Mouse (Mus musculus) neural tube, embryonic 15.5 days (tissue): ENCODE results near the gene Atraid. TPM values are rescaled to one million over a fixed set of nuclear protein-coding genes. Genes with fewer than 3 reads are reported as not detected.
A peak's percentile ranks its signal among the peaks of the same experiment; 100 is the strongest.
"Not testable (repeated sequence)": the region's sequence is repeated elsewhere in the genome, so short reads cannot be mapped to it uniquely, and the experiment has no call there.

Experiments used
- ATAC-seq: fragments of 200-750 bp; cut with Nextera tagmentation; 2 replicates; pipeline ENCODE4 v1.8.0; 2017; ENCODE audit warnings: mild to moderate bottlenecking, moderate TSS enrichment, moderate library complexity; ENCODE audit not compliant: low FRiP score
- H3K27ac ChIP-seq: fragments of 300-500 bp; sonication (generic); replicated peaks from 2 replicates; pipeline ENCODE4 v1.5.1; 2015; ENCODE audit warnings: mild to moderate bottlenecking, inconsistent platforms
- H3K27me3 ChIP-seq: fragments of 300-500 bp; sonication (generic); replicated peaks from 2 replicates; pipeline ENCODE4 v1.6.1; 2015; ENCODE audit warnings: inconsistent platforms
- H3K36me3 ChIP-seq: fragments of 300-500 bp; sonication (generic); 2 replicates; pipeline ENCODE4 v1.6.1; 2015; ENCODE audit warnings: inconsistent platforms
- H3K4me1 ChIP-seq: fragments of 300-500 bp; sonication (generic); 2 replicates; pipeline ENCODE4 v1.6.1; 2015; ENCODE audit warnings: inconsistent platforms
- H3K4me2 ChIP-seq: fragments of 300-500 bp; sonication (generic); 2 replicates; pipeline ENCODE4 v1.6.1; 2015; ENCODE audit warnings: inconsistent platforms, mild to moderate bottlenecking, moderate library complexity
- H3K4me3 ChIP-seq: fragments of 300-500 bp; sonication (generic); replicated peaks from 2 replicates; pipeline ENCODE4 v1.5.1; 2015; ENCODE audit warnings: mild to moderate bottlenecking, inconsistent platforms
- H3K9ac ChIP-seq: fragments of 300-500 bp; sonication (generic); replicated peaks from 2 replicates; pipeline ENCODE4 v1.6.1; 2015; ENCODE audit warnings: mild to moderate bottlenecking, inconsistent platforms
- H3K9me3 ChIP-seq: fragments of 300-500 bp; sonication (generic); replicated peaks from 2 replicates; pipeline ENCODE4 v1.6.1; 2016; ENCODE audit warnings: inconsistent platforms
- WGBS: fragments of 180-500 bp; shearing (Covaris S2); methylation state at CpG from one replicate; pipeline ENCODE4 v1.1.7; 2015; ENCODE audit warnings: mixed read lengths; 5-methylcytosine and 5-hydroxymethylcytosine counted together
- polyA plus RNA-seq: library from polyadenylated mRNA; unstranded; fragments of >200 nt; fragmentation: Nextera tagmentation; extraction: Ambion mirVana; gene quantifications from 2 replicates; pipeline ENCODE4 v1.2.1, GENCODE M21; 2015

Atraid gene
- polyA plus RNA-seq, 1 experiment from 2014 or later, result 179 TPM

- 65% methylated on average over 4 of the region's 4 CpGs for WGBS
- H3K4me3 ChIP-seq, result no peak overlapping the region
- no peak overlapping the region for H3K4me2 ChIP-seq
Observed at GRCm38 (mm10) chr5:31030926-31031325, 17.2 kb upstream of the Atraid start.

GRCm38 (mm10) chr5:31031508-31031907 is 16.6 kb upstream of the Atraid start:
- Histone ChIP-seq H3K9me3 (no peaks in the 10 kb centered on the region), H3K27me3 (no peaks in the 10 kb centered on the region), H3K4me1 (no peaks in the 10 kb centered on the region), H3K4me3 (no peak overlapping the region), H3K9ac (no peak overlapping the region), H3K27ac (no peak overlapping the region), H3K36me3 (peaks cover 10% of the 10 kb centered on the region), H3K4me2 (no peak overlapping the region)
- no peak for ATAC-seq
- 87% methylated on average over 8 of the region's 8 CpGs for WGBS

More at GRCm38 (mm10) chr5:31030926-31031325, 17.2 kb upstream of the Atraid start:
- Histone ChIP-seq H3K27ac (no peak overlapping the region), H3K4me1 (no peaks in the 10 kb centered on the region), H3K36me3 (peaks cover 4% of the 10 kb centered on the region), H3K9me3 (no peaks in the 10 kb centered on the region), H3K27me3 (no peaks in the 10 kb centered on the region), H3K9ac (no peak overlapping the region)
- ATAC-seq, result no peak

DNA sequence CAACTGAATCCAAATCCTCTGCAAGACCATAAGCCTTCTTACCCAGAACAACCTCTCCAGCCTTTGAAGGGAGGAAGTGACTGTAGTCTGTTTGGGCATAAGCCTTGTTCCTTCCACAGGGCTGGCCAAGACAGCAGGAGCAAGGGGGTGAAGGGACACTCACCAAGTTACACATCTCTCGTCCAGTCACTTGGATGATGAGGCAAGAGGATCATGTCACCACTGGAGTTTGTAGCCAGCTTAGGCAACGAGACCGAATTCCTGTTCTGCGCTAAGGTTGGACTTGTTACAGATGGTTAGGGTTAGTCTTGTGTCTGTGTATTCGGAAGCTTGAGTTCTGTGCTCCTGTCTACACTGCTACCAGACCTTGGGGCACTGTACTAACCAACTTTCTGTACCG is 13.4 kb upstream of the Atraid start:
- Histone ChIP-seq H3K4me2 (no peak overlapping the region), H3K9ac (no peak overlapping the region)
- 91% methylated on average over 6 of the region's 6 CpGs for WGBS

DNA sequence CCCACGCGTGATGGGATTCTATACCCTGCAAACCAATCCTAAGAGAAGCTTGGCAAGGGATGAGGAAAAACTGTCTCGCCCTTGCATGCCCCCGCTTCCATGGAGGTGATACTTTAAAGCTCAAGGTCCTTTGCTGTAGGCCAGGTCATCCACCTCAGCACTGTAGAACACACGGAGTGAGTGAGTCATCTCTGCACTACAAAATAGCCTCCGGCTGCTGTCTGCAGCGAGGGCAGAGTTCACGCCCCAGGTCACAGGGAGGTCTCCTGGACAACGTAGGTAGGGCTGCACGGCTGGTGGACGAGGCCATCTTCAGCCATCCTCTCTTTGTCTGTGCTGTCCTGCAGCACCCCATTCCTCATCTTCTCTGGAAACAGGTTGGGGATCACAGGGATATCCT is 11.6 kb upstream of the Atraid start:
- not testable (repeated sequence) for H3K4me3 ChIP-seq, H3K9me3 ChIP-seq, H3K27ac ChIP-seq, H3K4me1 ChIP-seq, H3K27me3 ChIP-seq, ATAC-seq, H3K9ac ChIP-seq, H3K4me2 ChIP-seq
- 92% methylated on average over 11 of the region's 11 CpGs for WGBS
- peaks cover 61% of the 10 kb centered on the region for H3K36me3 ChIP-seq

More for the DNA sequence above, 13.4 kb upstream of the Atraid start:
- no peak for ATAC-seq
- no peaks in the 10 kb centered on the region for H3K27me3 ChIP-seq
- no peak overlapping the region for H3K4me3 ChIP-seq
- H3K9me3 ChIP-seq, result no peaks in the 10 kb centered on the region
- H3K27ac ChIP-seq, result no peak overlapping the region
- H3K4me1 ChIP-seq, result no peaks in the 10 kb centered on the region
- peaks cover 42% of the 10 kb centered on the region for H3K36me3 ChIP-seq

- H3K36me3 ChIP-seq, result peaks cover 76% of the 10 kb centered on the region
- 89% methylated on average over 7 of the region's 7 CpGs for WGBS
Observed at GRCm38 (mm10) chr5:31038171-31038845, 9.8 kb upstream of the Atraid start.

DNA sequence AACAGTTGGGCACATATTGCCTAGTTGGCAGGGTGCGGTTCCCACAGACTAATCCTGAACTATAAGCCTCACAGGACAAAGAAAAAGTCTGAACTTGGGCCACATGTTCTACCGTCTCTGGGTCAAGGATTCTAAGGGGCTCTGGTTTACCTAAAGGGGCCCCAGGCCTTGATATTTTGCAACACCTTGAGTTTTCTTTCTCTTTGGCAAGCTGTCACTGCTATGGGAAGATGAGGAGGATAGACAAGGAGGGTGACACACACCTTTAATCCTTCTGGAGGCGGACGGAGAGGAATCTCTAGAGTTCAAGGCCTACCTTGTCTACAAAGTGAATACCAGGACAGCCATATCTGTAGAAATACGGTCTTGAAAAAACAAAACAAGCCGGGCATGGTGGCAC is 1.7 kb upstream of the Atraid start:
- H3K4me1 ChIP-seq, result peaks cover 18% of the 10 kb centered on the region
- no peak for ATAC-seq
- no peak overlapping the region for H3K27ac ChIP-seq
- 97% methylated on average over 6 of the region's 6 CpGs for WGBS
- no peak overlapping the region for H3K9ac ChIP-seq
- H3K36me3 ChIP-seq, result peaks cover 36% of the 10 kb centered on the region
- no peak overlapping the region for H3K4me3 ChIP-seq
- H3K4me2 ChIP-seq, result no peak overlapping the region
- H3K27me3 ChIP-seq, result no peaks in the 10 kb centered on the region
- no peaks in the 10 kb centered on the region for H3K9me3 ChIP-seq

More at GRCm38 (mm10) chr5:31038171-31038845, 9.8 kb upstream of the Atraid start:
- H3K27me3 ChIP-seq, result no peaks in the 10 kb centered on the region
- H3K4me3 ChIP-seq, result no peak overlapping the region
- H3K9ac ChIP-seq, result no peak overlapping the region
- ATAC-seq, result no peak
- no peak overlapping the region for H3K4me2 ChIP-seq
- H3K9me3 ChIP-seq, result no peaks in the 10 kb centered on the region
- H3K4me1 ChIP-seq, result no peaks in the 10 kb centered on the region
- no peak overlapping the region for H3K27ac ChIP-seq

GRCm38 (mm10) chr5:31047074-31047473 is 1.0 kb upstream of the Atraid start:
- Histone ChIP-seq H3K36me3 (peaks cover 31% of the 10 kb centered on the region), H3K27ac (no peak overlapping the region), H3K4me3 (peak overlapping the region; percentile 85), H3K9me3 (no peaks in the 10 kb centered on the region), H3K27me3 (no peaks in the 10 kb centered on the region), H3K4me1 (peaks cover 18% of the 10 kb centered on the region), H3K4me2 (peak overlapping the region; percentile 78), H3K9ac (peak overlapping the region; percentile 97)
- ATAC-seq, result no peak
- 80% methylated on average over 5 of the region's 5 CpGs for WGBS

DNA sequence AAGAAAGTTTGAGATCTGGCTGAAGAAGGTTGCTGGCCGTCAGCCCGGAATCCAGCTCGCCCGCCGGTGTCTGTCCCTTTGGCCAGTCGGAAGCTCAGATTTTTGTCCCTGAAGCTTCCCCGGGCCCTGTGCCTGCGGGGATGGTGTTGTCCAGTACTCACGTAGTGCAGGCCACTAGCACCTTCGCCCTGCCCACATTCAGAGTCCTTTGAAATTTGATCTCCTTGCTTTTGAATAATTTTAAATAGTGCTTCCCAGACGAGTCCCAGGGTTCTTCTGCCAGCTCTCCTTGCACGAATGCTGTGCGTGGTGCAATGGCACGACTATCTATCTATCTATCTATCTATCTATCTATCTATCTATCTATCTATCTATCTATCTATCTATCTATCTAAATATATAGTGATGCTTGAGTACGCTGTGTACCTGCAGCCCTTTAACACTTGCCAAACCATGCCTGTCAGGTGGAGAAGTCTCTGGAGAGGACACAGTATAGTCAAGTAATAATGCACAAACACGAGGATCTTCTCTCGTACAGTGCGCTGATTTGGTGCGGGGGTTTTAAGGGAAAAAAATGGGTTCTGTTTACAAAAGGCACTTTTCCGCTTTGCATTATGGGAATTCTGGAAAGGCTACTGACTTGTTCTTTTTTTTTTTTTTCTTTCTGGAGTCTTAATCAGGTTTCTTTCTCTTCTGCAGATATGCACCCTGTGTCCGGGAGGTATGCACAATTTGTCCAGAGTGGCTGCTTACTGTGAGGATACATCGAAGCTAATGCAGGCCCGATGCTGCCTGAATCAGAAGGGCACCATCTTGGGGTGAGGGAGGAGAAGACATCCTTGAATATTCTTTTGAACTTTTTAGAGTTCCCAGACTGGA is 890 bp downstream of the Atraid start, which contains the start of gene Slc5a6:
Gene Slc5a6 (minus strand): TSS at position 162 of the 879 bp plus-strand sequence.
- peaks cover 19% of the 10 kb centered on the region for H3K36me3 ChIP-seq
- H3K9me3 ChIP-seq, result no peaks in the 10 kb centered on the region
- WGBS, result under 1% methylated on average over 23 of the region's 23 CpGs
- H3K27me3 ChIP-seq, result no peaks in the 10 kb centered on the region
- peaks cover 21% of the 10 kb centered on the region for H3K4me1 ChIP-seq
- peak within 1 kb of the TSS; percentile 85 for H3K4me3 ChIP-seq
- H3K9ac ChIP-seq, result peak within 1 kb of the TSS; percentile 97
- peak within 1 kb of the TSS; percentile 78 for H3K4me2 ChIP-seq
- ATAC-seq, result peak; percentile 46
- H3K27ac ChIP-seq, result peak within 1 kb of the TSS; percentile 97

- Histone ChIP-seq H3K27me3 (no peaks in the 10 kb centered on the region), H3K4me2 (no peak overlapping the region), H3K9ac (no peak overlapping the region), H3K9me3 (no peaks in the 10 kb centered on the region), H3K36me3 (peaks cover 7% of the 10 kb centered on the region; the same call in 1 of the 2 replicates), H3K27ac (no peak overlapping the region), H3K4me1 (peaks cover 32% of the 10 kb centered on the region), H3K4me3 (no peak overlapping the region)
- no peak for ATAC-seq
Observed at GRCm38 (mm10) chr5:31050427-31050826, 2.3 kb downstream of the Atraid start.

- H3K9me3 ChIP-seq, ATAC-seq, H3K27me3 ChIP-seq: not testable (repeated sequence)
- Histone ChIP-seq H3K36me3 (peaks cover 16% of the 10 kb centered on the region), H3K4me1 (peaks cover 29% of the 10 kb centered on the region), H3K4me3 (peak overlapping the region; percentile 76), H3K9ac (peak overlapping the region; percentile 79), H3K27ac (peak overlapping the region; percentile 83), H3K4me2 (peak overlapping the region; percentile 96)
- WGBS, result 54% methylated on average over 4 of the region's 4 CpGs
Observed at GRCm38 (mm10) chr5:31053728-31054127, 5.6 kb downstream of the Atraid start.

- Histone ChIP-seq H3K27me3 (no peaks in the 10 kb centered on the region), H3K9ac (peak within 1 kb of the TSS; percentile 79), H3K27ac (peak within 1 kb of the TSS; percentile 83), H3K4me2 (peak within 1 kb of the TSS; percentile 96), H3K4me3 (peak within 1 kb of the TSS; percentile 76), H3K4me1 (peaks cover 27% of the 10 kb centered on the region), H3K36me3 (peaks cover 24% of the 10 kb centered on the region), H3K9me3 (no peaks in the 10 kb centered on the region)
- under 1% methylated on average over 64 of the region's 64 CpGs for WGBS
- peak; percentile 99 for ATAC-seq
Observed at GRCm38 (mm10) chr5:31054261-31055215, 6.4 kb downstream of the Atraid start, which contains the start of gene Cad. Gene Cad, plus strand, starts transcription at chr5:31054780.
